19 mouse cellular contexts compared by ENCODE assay signal in the genomic region with DNA sequence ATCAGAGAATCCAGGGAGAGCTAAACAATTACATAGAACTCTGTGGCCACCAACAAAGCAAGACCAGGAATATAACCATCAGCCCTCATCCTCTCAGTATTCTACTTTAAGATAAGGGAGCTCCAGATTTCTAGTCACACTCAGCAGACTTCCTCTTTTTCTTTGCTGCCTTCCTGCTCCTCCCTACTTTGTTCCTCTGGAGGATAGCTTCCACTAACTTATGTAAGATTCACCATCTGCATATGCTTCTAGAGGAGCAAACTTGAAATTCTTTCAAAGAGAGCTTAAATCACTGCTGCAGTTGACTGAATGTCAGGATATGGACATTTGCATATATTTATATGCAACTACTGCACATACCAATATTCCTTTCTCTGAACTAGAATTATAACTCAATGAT.
"Had no signal": no experiment of that assay in that cellular context is flagged by ENCODE, and none has a peak within 500 bp of the region (broad histone marks: within the 10 kb centered on the region; RNA-seq: fewer than 3 reads in every experiment).

No protein-coding gene starts in this region.

- H3K9ac ChIP-seq: lung, embryonic 14.5 days; midbrain, embryonic 12.5 days; neural tube, embryonic 13.5 days; neural tube, embryonic 15.5 days had no signal

- H3K27ac ChIP-seq: midbrain, embryonic 10.5 days; midbrain, embryonic 12.5 days; neural tube, embryonic 13.5 days; neural tube, embryonic 15.5 days had no signal

- H3K4me1 ChIP-seq: midbrain, embryonic 10.5 days; midbrain, embryonic 12.5 days; neural tube, embryonic 13.5 days; neural tube, embryonic 15.5 days had no signal

- DNase-seq: lung, adult 18-20 months; lung, embryonic 14.5 days; lung, postnatal 10 days; lung, postnatal 4 days; midbrain, embryonic 14.5 days; retina, postnatal 1 day; right cerebral cortex, adult 18-20 months; right cerebral cortex, postnatal 25 days; right cerebral cortex, postnatal 4 days; spleen, adult 18-20 months; thymus, adult 2 months; thymus, postnatal 14 days; thymus, postnatal 36 days had no signal

- H3K4me2 ChIP-seq: lung, embryonic 14.5 days; midbrain, embryonic 12.5 days; neural tube, embryonic 13.5 days; neural tube, embryonic 15.5 days had no signal

- H3K9me3 ChIP-seq: midbrain, embryonic 10.5 days; midbrain, embryonic 12.5 days; neural tube, embryonic 13.5 days; neural tube, embryonic 15.5 days had no signal

- ATAC-seq: midbrain, embryonic 16.5 days had no signal

- H3K4me3 ChIP-seq: midbrain, embryonic 10.5 days; midbrain, embryonic 12.5 days; myocyte; neural tube, embryonic 13.5 days; neural tube, embryonic 15.5 days had no signal

- H3K27me3 ChIP-seq: midbrain, embryonic 12.5 days; neural tube, embryonic 13.5 days; neural tube, embryonic 15.5 days had no signal

- H3K36me3 ChIP-seq: midbrain, embryonic 10.5 days; midbrain, embryonic 12.5 days; neural tube, embryonic 13.5 days; neural tube, embryonic 15.5 days had no signal
